In the genomic region with DNA sequence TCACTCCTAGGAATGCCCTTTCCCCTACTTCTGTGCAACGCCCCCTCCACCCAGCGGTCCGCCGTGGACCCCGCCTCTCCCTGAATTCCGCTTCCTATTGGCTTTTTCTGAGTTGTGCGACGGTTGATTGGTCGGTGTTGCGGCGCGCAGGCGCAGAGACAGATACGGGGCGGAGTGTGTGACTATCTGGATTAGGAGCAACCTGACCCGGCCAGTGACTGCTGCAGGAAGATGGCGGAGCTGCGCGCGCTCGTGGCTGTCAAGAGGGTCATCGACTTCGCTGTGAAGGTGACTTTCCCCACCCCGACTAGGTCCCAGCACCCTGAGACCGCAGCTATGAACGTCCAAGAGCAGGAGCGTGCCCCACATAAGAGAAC, we compare ENCODE assay signal across 8 mouse cellular contexts. TPM values are rescaled to one million over a fixed set of nuclear protein-coding genes. Genes with fewer than 3 reads are reported as not detected.
DNase-seq lines count a peak whose midpoint lies in the region; ATAC-seq and TF ChIP-seq lines count a peak whose summit lies in the region.

A gene (plus strand): TSS at position 167 of the 377 bp plus-strand sequence.
A gene (plus strand): TSS at position 212 of the 377 bp plus-strand sequence.

- ATAC-seq in forebrain, embryonic 11.5 days (replicated peaks; ENCODE audit: low FRiP score): peak; percentile 98
- peak; percentile 97 for ATAC-seq in heart, embryonic 16.5 days (replicated peaks; ENCODE audit: extremely low read depth, insufficient read depth, low FRiP score)
- ATAC-seq in liver, embryonic 15.5 days (ENCODE audit: insufficient read depth): peak; percentile 93
- peak; percentile 96 for ATAC-seq in neural tube, embryonic 12.5 days (ENCODE audit: low FRiP score, low read depth)

- H3K4me2 ChIP-seq in CH12.LX (ENCODE audit: insufficient read depth, low read depth, poor library complexity, severe bottlenecking): peak within 1 kb of the TSS; percentile 85
- peak within 1 kb of the TSS; percentile 81 for H3K4me2 ChIP-seq in forebrain, embryonic 11.5 days (ENCODE audit: low read depth, low read length, severe bottlenecking)
- peak within 1 kb of the TSS; percentile 87 for H3K4me2 ChIP-seq in heart, embryonic 16.5 days (ENCODE audit: low read depth, low read length)
- peak within 1 kb of the TSS; percentile 99 for H3K4me2 ChIP-seq in liver, embryonic 15.5 days
- peak within 1 kb of the TSS; percentile 72 for H3K4me2 ChIP-seq in neural tube, embryonic 12.5 days (replicated peaks)

- H3K9me3 ChIP-seq in CH12.LX (replicated peaks; ENCODE audit: low read length): no peaks in the 10 kb centered on the region
- no peaks in the 10 kb centered on the region for H3K9me3 ChIP-seq in forebrain, embryonic 11.5 days (ENCODE audit: control insufficient read depth, low read length)
- H3K9me3 ChIP-seq in heart, embryonic 16.5 days (replicated peaks; ENCODE audit: control insufficient read depth, low read length): no peaks in the 10 kb centered on the region
- no peaks in the 10 kb centered on the region for H3K9me3 ChIP-seq in liver, embryonic 15.5 days (replicated peaks)
- no peaks in the 10 kb centered on the region for H3K9me3 ChIP-seq in neural tube, embryonic 12.5 days

- TF ChIP-seq POLR2A in CH12.LX (IDR thresholded peaks at IDR 0.05; ENCODE audit: low read depth, low read length): peak; percentile 86

- in situ Hi-C loops in CH12.LX (cut with MboI; ENCODE audit: low pct_ligation_motif_present, low pct_unique_long_range_greater_than_20kb, low sequenced_read_pairs): no loop called here

- H3K27ac ChIP-seq in CH12.LX (ENCODE audit: insufficient read depth, low read depth): peak within 1 kb of the TSS; percentile 5; the same call in 1 of the 2 replicates
- peak within 1 kb of the TSS; percentile 55 for H3K27ac ChIP-seq in forebrain, embryonic 11.5 days (ENCODE audit: low read depth, low read length)
- H3K27ac ChIP-seq in heart, embryonic 16.5 days (ENCODE audit: low read length): peak within 1 kb of the TSS; percentile 100
- H3K27ac ChIP-seq in liver, embryonic 15.5 days (replicated peaks): peak within 1 kb of the TSS; percentile 91
- H3K27ac ChIP-seq in neural tube, embryonic 12.5 days: peak within 1 kb of the TSS; percentile 77

- no peak for TF ChIP-seq EP300 in CH12.LX (IDR thresholded peaks at IDR 0.05; ENCODE audit: low read length)

- H3K36me3 ChIP-seq in CH12.LX (replicated peaks in 1 of 2; ENCODE audit: control insufficient read depth in 1 of 2, insufficient read depth in 1 of 2, low read length in 1 of 2): peaks cover 0 to 15% of the 10 kb centered on the region in 2 experiments
- H3K36me3 ChIP-seq in forebrain, embryonic 11.5 days (ENCODE audit: control insufficient read depth, insufficient read depth, low read length): no peaks in the 10 kb centered on the region
- peaks cover 2% of the 10 kb centered on the region; the same call in 1 of the 2 replicates for H3K36me3 ChIP-seq in heart, embryonic 16.5 days (ENCODE audit: control insufficient read depth, insufficient read depth)
- H3K36me3 ChIP-seq in liver, embryonic 15.5 days (replicated peaks): no peaks in the 10 kb centered on the region
- H3K36me3 ChIP-seq in neural tube, embryonic 12.5 days: no peaks in the 10 kb centered on the region; the same call in 1 of the 2 replicates

- no peak for TF ChIP-seq CTCF in CH12.LX (conservative IDR thresholded peaks at IDR 0.05 in 1 of 2, IDR thresholded peaks at IDR 0.05 in 1 of 2; ENCODE audit: low read depth in 2 of 2, low read length in 2 of 2)

- peak within 1 kb of the TSS; percentile 70 for H3K9ac ChIP-seq in CH12.LX (ENCODE audit: insufficient read depth, low read depth)
- H3K9ac ChIP-seq in forebrain, embryonic 11.5 days (ENCODE audit: low read length): peak within 1 kb of the TSS; percentile 63
- peak within 1 kb of the TSS; percentile 84 for H3K9ac ChIP-seq in heart, embryonic 16.5 days (ENCODE audit: low read length)
- peak within 1 kb of the TSS; percentile 61 for H3K9ac ChIP-seq in liver, embryonic 15.5 days
- peak within 1 kb of the TSS; percentile 61 for H3K9ac ChIP-seq in neural tube, embryonic 12.5 days

- peak within 1 kb of the TSS; percentile 63 to 74 (median 65) for H3K4me3 ChIP-seq in CH12.LX (replicated peaks in 1 of 3; ENCODE audit: low read depth in 2 of 3, low read length in 2 of 3, poor library complexity in 1 of 3)
- peak within 1 kb of the TSS; percentile 52 for H3K4me3 ChIP-seq in forebrain, embryonic 11.5 days (ENCODE audit: low read depth, low read length)
- peak within 1 kb of the TSS; percentile 72 for H3K4me3 ChIP-seq in heart, embryonic 16.5 days (ENCODE audit: low read length)
- H3K4me3 ChIP-seq in liver, embryonic 15.5 days (replicated peaks): peak within 1 kb of the TSS; percentile 75
- H3K4me3 ChIP-seq in neural tube, embryonic 12.5 days: peak within 1 kb of the TSS; percentile 44

- H3K4me1 ChIP-seq in CH12.LX (ENCODE audit: control insufficient read depth in 1 of 2, insufficient read depth in 2 of 2): peaks cover 18 to 56% of the 10 kb centered on the region in 2 experiments
- H3K4me1 ChIP-seq in forebrain, embryonic 11.5 days (replicated peaks; ENCODE audit: control insufficient read depth, insufficient read depth, low read length): peaks cover 7% of the 10 kb centered on the region; the same call in 1 of the 2 replicates
- peaks cover 29% of the 10 kb centered on the region for H3K4me1 ChIP-seq in heart, embryonic 16.5 days (ENCODE audit: control insufficient read depth, insufficient read depth, low read length)
- H3K4me1 ChIP-seq in liver, embryonic 15.5 days (replicated peaks): peaks cover 55% of the 10 kb centered on the region
- peaks cover 19% of the 10 kb centered on the region for H3K4me1 ChIP-seq in neural tube, embryonic 12.5 days

- dilution Hi-C loops in CH12.LX (cut with MboI; ENCODE audit: extremely low pct_ligation_motif_present, extremely low pct_unique_long_range_greater_than_20kb, low sequenced_read_pairs): no loop called here

- DNase-seq in CH12.LX (ENCODE audit: extremely low read depth): peak; percentile 97
- DNase-seq in c-Kit-positive CD71-positive TER-119-negative erythroid progenitor cells, embryonic 14.5 days (ENCODE audit: low read depth): peak; percentile 90
- DNase-seq in forebrain, embryonic 11.5 days (ENCODE audit: low spot score): peak; percentile 95
- DNase-seq in kidney, postnatal 36 days: peak; percentile 97 to 98
- peak; percentile 92 for DNase-seq in telencephalon, adult 2 months (ENCODE audit: low read depth, low spot score)

- under 1% methylated on average over 27 of the region's 27 CpGs for WGBS in forebrain, embryonic 11.5 days
- under 1% methylated on average over 27 of the region's 27 CpGs for WGBS in heart, embryonic 16.5 days
- WGBS in liver, embryonic 15.5 days (ENCODE audit: insufficient replicate concordance): under 1% methylated on average over 27 of the region's 27 CpGs
- under 1% methylated on average over 27 of the region's 27 CpGs for WGBS in neural tube, embryonic 12.5 days

- H3K79me2 ChIP-seq in CH12.LX (replicated peaks; ENCODE audit: control insufficient read depth, extremely low read depth, insufficient read depth, poor library complexity, severe bottlenecking): no peaks in the 10 kb centered on the region; the same call in 1 of the 2 replicates

- TF ChIP-seq RAD21 in CH12.LX (IDR thresholded peaks at IDR 0.05; ENCODE audit: low read depth, low read length): no peak

- no peaks in the 10 kb centered on the region for H3K27me3 ChIP-seq in CH12.LX (replicated peaks)
- no peaks in the 10 kb centered on the region for H3K27me3 ChIP-seq in forebrain, embryonic 11.5 days (ENCODE audit: control insufficient read depth, insufficient read depth, low read length)
- no peaks in the 10 kb centered on the region for H3K27me3 ChIP-seq in heart, embryonic 16.5 days (ENCODE audit: control insufficient read depth, insufficient read depth, low read length)
- H3K27me3 ChIP-seq in liver, embryonic 15.5 days: no peaks in the 10 kb centered on the region
- no peaks in the 10 kb centered on the region for H3K27me3 ChIP-seq in neural tube, embryonic 12.5 days (replicated peaks)

TF ChIP-seq in CH12.LX, 34 proteins besides CTCF, POLR2A, EP300 and RAD21 (continues in another document):
- TF ChIP-seq TBP (conservative IDR thresholded peaks at IDR 0.05; ENCODE audit: low read depth, low read length): peak; percentile 84; the same call in 1 of the 2 replicates
- no peak for TF ChIP-seq RCOR1 (conservative IDR thresholded peaks at IDR 0.05; ENCODE audit: low read depth, low read length)
- TF ChIP-seq MAZ (IDR thresholded peaks at IDR 0.05; ENCODE audit: low read depth, low read length): 0 out of 2 replicates have a peak, but pooled peaks have one; percentile 18
- 0 out of 2 replicates have a peak, but pooled peaks have one; percentile 11 for TF ChIP-seq ETS1 (conservative IDR thresholded peaks at IDR 0.05; ENCODE audit: low read depth, low read length)
- TF ChIP-seq ZKSCAN1 (IDR thresholded peaks at IDR 0.05; ENCODE audit: borderline replicate concordance, low read depth, low read length): no peak
- peak; percentile 62 for TF ChIP-seq HCFC1 (IDR thresholded peaks at IDR 0.05; ENCODE audit: low read depth, low read length)
- TF ChIP-seq MAFK (IDR thresholded peaks at IDR 0.05; ENCODE audit: insufficient replicate concordance, low read length): no peak
- no peak for TF ChIP-seq UBTF (IDR thresholded peaks at IDR 0.05; ENCODE audit: low read depth, low read length)
- TF ChIP-seq JUND (conservative IDR thresholded peaks at IDR 0.05; ENCODE audit: low read depth, low read length): no peak
- peak; percentile 34; the same call in 1 of the 2 replicates for TF ChIP-seq IRF4 (IDR thresholded peaks at IDR 0.05; ENCODE audit: low read depth, low read length)

RNA-seq across cellular contexts. Expression of the first gene that starts in this region (rescaled TPM):
- 186 and 201 TPM in 2 replicates for total RNA-seq in CH12.LX (2012; rRNA removed)
- total RNA-seq in CH12.LX (2014; rRNA removed): 147 and 157 TPM in 2 replicates
- polyA plus RNA-seq in CH12.LX (2012; ENCODE audit: insufficient read length, low read depth): 201 and 248 TPM in 2 replicates
- polyA plus RNA-seq in forebrain, embryonic 11.5 days (2014; fragmentation: Nextera tagmentation; extraction: Ambion mirVana): 193 and 201 TPM in 2 replicates
- polyA plus RNA-seq in heart, embryonic 16.5 days (2015; fragmentation: Nextera tagmentation; extraction: Ambion mirVana): 803 and 831 TPM in 2 replicates
- 283 and 325 TPM in 2 replicates for polyA plus RNA-seq in liver, embryonic 15.5 days (2015; fragmentation: Nextera tagmentation; extraction: Ambion mirVana)
- 166 and 188 TPM in 2 replicates for polyA plus RNA-seq in neural tube, embryonic 12.5 days (2016; fragmentation: Nextera tagmentation; extraction: Ambion mirVana)

RNA-seq across cellular contexts. Expression of the second gene that starts in this region (rescaled TPM):
- total RNA-seq in CH12.LX (2012; rRNA removed) (not detected in 2 replicates), CH12.LX (2014; rRNA removed) (0.39 TPM in 1 of 2 replicates, not detected in the other)
- 0.66 TPM in 1 of 2 replicates, not detected in the other for polyA plus RNA-seq in CH12.LX (2012; ENCODE audit: insufficient read length, low read depth)
- not detected in 2 replicates for polyA plus RNA-seq in forebrain, embryonic 11.5 days (2014; fragmentation: Nextera tagmentation; extraction: Ambion mirVana)
- 0.18 and 0.97 TPM in 2 replicates for polyA plus RNA-seq in heart, embryonic 16.5 days (2015; fragmentation: Nextera tagmentation; extraction: Ambion mirVana)
- polyA plus RNA-seq in liver, embryonic 15.5 days (2015; fragmentation: Nextera tagmentation; extraction: Ambion mirVana): not detected in 2 replicates
- polyA plus RNA-seq in neural tube, embryonic 12.5 days (2016; fragmentation: Nextera tagmentation; extraction: Ambion mirVana): 0.49 TPM in 1 of 2 replicates, not detected in the other

Comparison
In these comparisons a context has a peak if more than half of its experiments do, and no peak if none do; other contexts are left out.
1. Peak in every context shown above with its lines: DNase-seq, ATAC-seq, H3K4me3 ChIP-seq and H3K27ac ChIP-seq.
2. H3K27ac ChIP-seq: peak in every context shown above with its lines; median percentile 100 in heart, embryonic 16.5 days; 91 in liver, embryonic 15.5 days; 77 in neural tube, embryonic 12.5 days; 55 in forebrain, embryonic 11.5 days; 5 in CH12.LX.